Mouse (Mus musculus): Measurements from ENCODE around the gene Ust.

Ust gene

DNA sequence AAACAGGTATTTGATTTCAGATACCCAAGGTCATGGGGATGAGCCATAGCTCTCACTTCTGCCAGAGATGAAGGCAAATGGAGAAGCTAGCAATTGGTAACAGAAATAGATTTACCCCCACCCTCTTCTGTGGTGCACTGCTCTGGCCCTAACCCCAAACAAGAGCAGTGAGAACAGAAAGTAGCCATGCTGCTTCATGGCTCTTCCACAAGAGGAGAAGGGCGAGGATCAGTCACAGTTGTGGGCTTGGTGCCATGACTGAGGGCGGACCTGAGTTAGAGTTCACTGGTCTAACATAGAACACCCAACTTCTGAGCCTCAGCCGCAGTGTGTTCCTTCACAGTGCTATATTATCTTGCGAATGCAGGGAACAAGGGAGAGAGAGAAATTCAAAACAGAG is 13.8 kb downstream of the Ust start:
- DNase-seq (ENCODE audit: low spot score in 2 of 2) = no peak

DNA sequence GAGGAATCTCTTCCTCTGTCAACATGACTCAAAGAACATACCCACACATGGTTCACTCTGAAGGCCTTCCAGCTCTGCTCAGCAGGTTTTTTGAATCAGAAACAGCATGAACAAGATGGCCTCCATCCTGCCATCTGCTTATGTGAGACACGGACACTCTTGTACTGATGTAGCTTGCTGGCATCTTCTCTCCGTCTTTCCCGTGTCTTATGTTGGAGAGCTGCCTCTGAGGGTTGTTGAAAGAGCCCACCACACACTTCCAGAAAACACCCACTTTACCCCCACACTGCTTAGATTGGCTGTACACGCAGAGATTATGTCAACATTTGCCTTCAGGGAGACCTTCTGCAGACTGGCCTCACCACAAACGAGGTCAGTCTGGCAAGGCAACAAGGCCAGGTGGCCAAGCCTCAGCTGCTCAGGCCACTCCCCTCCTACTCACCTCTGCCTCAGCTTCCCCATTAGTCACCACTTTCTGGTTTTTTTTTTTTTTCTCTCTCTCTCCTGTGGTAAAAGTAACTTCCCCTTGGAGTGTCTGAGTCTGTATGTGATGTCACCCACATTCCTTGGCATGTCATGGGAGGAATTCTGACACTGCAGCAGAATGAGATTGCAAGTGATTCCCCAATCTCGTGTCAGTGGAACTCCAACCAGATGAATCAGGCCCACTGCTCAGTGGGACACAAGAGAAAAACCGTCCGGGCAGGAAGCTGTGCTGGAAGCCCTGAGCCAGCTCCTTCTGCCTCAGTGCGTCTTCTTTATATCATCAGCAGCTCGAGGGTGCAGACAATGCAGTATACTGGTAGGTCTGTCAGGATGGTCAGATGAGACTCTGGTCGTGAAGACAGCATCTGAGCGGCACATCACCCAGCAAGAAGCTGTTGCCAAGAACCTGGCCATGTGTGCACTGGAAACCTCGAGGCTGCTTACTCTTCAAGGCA is 19.4 kb downstream of the Ust start:
- no peak for DNase-seq (ENCODE audit: low spot score in 2 of 2)

DNA sequence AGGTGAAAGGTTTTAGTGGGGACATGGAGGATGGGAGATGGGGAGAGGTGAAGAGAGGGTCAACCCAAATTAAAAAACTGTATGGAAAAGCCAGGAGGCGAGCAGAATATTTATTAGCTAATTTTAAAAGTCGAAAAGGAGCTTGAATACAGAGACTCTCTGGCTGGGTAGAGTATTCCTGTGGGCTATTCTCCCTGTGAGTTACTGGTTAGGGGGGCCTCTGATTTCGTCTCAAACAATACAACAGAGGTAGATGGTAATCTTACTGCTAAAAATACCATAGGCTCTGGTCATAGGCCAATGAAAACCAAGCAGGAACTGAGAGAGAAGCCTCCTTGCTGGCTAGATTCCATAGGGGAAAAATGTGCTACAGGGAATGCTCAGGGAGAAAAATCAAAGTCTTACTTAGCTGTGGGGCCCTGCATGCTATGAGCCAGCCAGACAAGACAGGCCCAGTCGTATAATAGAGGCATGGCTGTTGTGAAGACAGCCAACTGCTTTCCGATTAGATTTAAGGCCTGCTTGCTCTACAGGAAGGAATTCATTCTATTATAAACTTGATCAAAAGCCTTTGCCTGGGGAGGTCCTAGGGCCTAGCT is 23.0 kb downstream of the Ust start:
- DNase-seq (ENCODE audit: low spot score in 2 of 2) = no peak

DNA sequence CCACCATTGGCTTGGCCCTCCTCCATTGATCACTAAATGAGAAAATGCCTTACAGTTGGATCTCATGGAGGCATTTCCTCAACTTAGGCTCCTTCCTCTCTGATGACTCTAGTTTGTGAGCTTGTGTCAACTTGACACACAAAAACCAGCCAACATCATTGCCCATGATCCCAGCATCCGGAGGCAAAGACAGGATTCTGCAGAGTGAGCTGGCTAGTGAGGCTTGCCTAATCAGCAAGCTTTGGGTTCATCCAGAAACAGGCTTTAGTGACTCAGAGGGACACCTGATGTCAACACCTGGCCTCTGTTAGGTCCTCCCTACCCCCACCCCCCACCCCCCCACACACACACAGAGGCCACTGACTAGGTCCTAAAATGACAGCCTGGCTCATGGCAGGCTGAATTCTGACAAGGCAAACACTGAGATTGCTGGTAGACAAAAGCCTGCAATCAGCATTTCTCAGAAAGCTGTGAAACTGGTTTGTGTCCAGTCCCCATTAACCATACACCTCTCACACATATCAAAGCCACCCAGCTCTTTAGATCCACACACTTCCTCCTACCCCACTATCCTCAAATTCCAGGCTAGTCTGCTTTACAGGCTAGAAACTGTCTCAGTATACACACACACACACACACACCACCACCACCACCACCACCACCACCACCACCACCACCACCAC is 26.6 kb downstream of the Ust start:
- DNase-seq (ENCODE audit: low spot score in 2 of 2) = no peak

DNA sequence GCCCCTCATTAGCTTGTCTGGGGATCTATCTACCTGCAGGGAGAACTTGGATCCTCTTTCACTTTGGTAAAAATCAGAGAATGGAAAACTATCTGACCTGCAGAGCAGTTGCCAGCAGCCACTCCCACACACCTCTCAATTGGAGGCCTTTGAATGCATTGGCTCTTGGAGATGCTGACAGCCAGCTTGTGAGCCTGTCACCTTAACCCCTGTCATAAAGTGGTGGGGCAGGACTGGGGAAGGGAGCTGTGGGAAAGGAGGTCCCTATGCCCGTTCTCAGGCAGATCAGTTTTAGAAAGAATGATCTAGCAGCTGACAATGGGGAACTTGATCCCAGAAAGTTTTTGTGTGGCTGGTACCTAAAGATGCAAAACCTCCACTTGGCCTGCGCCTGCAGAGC is 31.2 kb downstream of the Ust start:
- DNase-seq (ENCODE audit: low spot score in 2 of 2) = no peak

DNA sequence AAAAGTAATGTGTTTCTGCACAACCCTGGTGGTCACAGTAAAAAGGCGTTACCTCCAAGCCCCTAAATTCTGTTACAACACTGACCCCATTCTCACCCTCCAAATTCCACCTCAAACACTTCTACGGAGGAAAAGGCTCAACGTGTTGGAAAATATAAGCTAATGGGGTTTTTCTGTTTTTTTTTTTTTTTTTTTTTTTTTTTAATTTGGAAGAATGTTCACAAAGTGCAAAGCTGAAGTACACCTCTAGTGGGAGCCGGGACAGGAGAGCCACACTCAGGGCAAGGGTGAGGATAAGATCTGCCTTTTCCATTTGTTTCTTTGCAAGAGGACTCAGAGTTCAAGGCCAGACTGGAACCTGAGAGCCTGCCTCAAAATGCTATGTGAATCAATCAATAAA is 34.1 kb downstream of the Ust start:
- DNase-seq (ENCODE audit: low spot score in 2 of 2) = no peak

DNA sequence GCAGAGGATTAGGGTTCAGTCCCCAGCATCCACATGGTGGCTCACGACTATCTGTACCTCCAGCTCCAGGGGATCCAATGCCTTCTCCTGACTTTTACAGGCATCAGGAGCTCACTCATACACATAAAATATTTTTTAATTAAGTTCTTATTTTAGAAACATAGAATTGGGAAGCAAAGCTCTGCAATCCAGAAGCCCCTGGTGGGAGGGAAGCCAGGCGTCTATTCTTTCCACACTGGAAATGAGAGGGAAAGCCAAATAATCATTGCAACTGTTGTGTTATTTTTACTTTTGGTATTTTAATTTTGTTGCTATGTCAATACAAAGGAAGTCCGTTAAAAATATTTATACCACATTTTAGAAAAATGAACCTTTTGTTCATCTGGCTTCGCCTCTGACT is 35.8 kb downstream of the Ust start:
- DNase-seq (ENCODE audit: low spot score in 2 of 2) = no peak

DNA sequence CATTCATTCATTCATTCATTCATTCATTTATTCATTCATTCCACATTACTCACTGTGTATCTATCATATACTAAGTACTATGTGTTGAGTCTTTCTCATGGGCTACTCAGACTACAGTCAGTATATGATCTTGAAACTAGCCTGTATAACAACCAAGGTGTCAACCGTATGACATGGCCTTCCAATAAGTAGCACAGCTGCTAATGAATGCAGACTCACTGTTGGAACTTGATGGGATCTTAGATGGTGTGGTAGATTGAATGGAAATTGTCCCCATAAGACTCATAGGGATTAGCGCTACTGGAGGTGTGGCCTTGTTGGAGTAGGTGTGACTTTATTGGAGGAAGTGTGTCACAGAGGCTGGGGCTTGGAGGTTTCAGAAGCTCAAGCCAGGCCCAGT is 38.8 kb downstream of the Ust start:
- DNase-seq (ENCODE audit: low spot score in 2 of 2) = no peak

DNA sequence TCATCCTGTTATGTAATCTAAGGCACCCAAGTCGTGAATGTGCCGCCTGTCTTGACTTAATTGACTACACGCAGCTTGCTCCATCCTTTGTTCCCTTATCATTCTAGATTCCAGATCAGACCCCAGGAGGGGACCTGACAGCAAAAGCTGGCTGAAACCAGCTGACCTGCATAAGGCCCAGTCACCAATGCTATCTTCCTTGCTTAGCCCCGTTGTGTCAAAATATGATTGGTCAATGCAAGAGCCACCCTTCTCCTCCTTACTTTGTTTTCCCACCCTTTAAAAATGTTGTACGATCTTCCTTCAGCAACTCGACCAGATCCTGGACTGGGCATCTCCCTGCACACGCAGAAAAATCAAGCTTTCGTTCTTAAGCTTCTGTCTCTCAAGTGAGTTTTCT is 40.7 kb downstream of the Ust start:
- no peak for DNase-seq (ENCODE audit: low spot score in 2 of 2)

DNA sequence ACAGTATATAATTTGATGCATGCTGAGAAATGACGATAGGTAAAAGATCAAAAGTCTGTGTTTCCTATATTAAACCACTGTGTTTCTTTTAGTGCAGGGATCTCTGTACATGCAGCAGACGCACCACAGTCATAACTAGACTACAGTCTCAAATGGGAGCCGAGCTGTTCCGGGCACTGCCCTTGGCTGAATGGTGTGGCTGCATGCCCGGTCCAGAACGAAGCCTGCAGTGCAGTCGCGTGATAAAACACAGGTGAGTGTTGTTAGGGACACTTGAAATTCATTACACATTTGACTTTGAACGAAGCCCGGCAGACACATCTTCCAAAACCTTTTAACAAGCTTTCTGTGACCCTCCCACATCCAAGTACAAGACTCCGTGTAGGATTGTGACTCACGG is 46.6 kb downstream of the Ust start:
- no peak for DNase-seq (ENCODE audit: low spot score in 2 of 2)

DNA sequence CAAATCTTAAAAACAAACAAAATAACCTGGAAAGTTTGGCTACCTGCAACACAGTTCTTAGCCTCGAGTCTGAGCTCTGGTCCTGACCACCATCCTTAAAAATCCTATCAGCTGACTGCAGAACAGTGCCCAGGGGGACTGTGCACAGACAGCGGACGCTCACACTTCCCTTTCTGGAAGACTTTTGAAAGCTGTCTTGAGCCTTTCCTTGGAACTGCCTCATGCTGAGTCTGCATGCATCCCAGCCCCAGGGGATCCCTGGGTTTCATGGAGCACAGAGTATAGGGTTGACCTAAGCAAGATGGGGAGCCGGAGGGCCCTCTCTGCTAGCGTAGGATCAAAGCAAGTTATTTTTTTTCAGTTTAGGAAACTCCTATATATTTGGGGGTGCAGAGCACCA is 47.6 kb downstream of the Ust start:
- no peak for DNase-seq (ENCODE audit: low spot score in 2 of 2)

DNA sequence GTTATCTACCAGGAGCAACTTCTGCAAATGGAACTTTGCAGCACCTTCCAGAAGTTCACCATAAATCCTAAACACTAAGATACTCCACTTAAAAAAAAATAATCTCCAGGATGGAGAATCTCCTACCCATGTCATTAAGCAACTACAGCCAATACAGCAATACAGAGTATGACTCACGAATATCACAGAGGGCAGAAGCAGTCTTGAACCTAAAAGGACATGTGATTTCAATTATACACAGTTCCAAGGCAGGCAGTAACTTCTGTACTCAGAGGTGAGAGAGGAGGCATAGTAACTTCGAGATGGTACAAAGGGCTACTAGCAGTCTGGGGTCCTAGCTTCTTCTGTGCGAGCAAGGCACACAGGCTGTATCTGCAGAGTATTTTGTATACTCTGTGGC is 49.1 kb downstream of the Ust start:
- DNase-seq (ENCODE audit: low spot score in 2 of 2) = no peak

DNA sequence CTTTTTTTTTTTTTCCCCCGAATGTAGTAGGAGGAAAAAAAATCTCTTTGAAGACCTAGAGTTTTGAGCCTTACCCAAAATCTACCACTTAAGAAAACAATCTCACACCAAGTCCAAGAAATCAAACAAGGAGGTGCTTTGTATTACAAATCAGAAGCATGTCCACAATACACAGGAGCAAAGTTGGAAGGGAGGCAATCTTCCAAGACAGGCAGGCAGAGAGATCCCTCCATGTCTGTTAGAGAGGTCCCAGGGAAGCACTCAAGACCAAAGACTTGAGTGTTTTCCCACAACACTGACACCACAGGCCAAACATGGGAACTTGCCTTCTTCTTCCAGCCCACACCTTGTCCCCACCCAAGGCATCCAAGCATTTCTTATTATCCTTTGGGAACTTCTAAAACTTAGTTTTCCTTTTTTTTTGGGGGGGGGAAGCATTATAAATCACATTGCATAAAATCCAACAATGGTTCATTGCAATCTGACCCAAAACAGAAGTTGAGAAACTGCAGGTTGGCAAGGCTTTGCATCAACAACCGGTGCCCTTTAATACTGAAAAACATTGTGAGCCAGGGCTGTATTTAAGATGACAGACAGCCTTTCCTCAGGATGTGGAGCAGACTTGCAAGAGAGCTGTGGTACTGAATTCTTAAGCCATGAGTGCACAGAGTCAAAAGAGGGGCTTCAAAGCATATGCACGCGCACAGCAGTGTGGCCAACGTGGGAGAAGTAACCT is 49.8 kb downstream of the Ust start:
- DNase-seq (ENCODE audit: low spot score in 2 of 2) = no peak

DNA sequence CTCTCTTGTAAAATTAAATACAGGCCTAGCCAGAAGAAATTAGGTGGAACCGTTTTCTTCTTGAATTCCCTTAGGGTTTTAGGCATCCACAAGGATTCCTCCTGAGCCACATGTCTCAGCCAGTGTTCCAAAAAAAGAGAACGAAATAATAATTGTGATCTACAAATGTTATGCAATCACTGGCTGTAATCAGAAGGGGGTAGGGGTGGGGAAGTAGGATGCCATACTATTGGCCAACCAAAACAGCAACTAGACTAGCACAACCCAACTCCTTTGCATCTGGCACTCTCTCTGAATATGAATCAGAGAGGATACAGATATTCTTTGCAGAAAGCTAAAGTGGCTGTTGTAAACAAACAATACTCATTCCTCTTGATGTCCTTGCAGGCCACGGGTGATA is 52.7 kb downstream of the Ust start:
- no peak for DNase-seq (ENCODE audit: low spot score in 2 of 2)

DNA sequence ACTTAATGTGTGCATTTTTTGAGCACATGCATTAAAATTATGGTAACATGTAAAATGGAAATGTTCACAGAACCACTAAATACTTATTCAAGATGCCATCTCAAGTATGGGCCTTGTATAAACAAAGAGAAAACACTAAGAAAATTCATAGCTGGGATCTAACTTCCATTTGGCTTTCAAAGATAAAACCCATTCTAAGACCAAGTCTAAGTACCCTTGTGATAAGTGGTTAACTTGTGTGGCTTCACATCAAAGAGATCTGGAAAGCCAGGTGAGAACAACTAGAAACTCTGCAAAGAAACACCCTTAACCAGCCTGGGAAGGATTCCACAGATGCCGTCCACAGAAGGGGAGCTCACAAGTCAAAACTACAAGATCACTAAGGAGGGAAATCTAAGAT is 53.4 kb downstream of the Ust start:
- no peak for DNase-seq (ENCODE audit: low spot score in 2 of 2)

DNA sequence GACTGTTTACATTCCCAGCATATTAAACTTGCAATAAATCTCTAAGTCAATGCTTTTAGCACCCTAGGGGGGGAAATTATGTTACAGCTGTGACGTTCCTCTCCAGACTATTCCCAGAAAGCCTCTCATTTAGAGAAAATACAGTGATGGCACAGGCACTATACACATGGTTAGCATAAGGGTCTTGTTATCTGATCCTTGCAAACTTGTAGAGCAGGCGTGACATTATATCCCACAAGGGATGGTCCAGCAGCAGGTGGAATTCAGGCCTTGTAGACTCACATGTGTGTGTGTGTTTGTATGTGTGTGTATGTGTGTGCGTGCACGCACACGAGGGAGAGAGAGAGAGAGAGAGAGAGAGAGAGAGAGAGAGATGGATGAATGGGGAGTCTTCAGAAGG is 57.3 kb downstream of the Ust start:
- no peak for DNase-seq (ENCODE audit: low spot score in 2 of 2)

DNA sequence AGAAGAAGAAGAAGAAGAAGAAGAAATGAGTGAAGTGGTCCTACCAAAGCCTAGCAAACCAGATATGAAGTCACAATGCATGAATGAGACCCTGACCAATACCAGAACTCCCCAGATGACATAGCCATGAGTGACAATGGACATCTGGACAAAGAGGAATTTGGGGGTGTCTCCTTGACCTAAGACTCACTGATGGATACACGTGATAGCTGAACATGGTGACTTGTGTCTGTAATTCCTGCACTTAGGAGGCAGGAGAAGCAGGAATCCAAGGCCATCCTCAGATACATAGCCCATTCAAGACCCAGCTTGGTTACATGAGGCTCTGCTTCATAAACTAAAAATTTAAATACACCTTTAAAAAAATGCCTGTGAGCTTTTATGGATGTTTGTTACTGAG is 63.9 kb downstream of the Ust start:
- DNase-seq (ENCODE audit: low spot score in 2 of 2) = no peak

DNA sequence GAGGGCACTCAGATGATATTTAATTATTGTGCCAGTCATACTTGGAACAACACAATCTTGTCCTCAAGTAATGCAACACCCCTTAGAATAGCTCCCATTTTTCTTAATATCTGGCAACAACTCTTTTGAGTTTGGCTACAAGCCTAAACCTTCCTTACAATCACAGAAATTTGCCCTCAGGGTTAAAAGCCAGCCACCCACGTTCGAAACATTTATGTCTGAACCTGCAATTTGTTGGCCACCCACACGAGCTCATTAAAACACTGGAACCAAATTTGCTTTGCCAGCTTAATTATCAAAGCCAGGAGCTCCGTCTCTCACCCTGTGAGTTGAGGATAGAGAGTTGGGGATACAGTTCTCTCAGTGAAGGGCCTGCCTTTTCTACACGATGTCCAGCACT is 70.9 kb downstream of the Ust start:
- DNase-seq (ENCODE audit: low spot score in 2 of 2) = no peak

DNA sequence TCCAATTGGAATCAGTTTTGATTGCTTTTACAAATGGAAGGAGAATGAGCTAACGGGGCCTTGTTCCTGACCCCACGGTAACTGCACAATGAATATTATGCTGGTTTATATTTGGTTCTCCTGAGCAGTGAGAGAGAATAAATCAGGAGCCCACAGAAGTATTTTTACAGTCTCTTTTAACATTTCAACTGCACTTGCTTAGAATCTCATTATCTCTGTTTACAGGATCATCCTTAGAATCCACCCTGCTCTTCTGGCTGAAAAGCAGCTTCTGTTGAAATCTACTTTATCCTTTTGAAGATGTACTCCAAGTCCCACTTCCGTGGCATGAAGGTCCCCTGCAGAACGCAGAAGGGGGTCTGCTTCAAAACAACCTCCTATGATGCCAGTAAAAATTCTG is 71.7 kb downstream of the Ust start:
- DNase-seq (ENCODE audit: low spot score in 2 of 2) = no peak

DNA sequence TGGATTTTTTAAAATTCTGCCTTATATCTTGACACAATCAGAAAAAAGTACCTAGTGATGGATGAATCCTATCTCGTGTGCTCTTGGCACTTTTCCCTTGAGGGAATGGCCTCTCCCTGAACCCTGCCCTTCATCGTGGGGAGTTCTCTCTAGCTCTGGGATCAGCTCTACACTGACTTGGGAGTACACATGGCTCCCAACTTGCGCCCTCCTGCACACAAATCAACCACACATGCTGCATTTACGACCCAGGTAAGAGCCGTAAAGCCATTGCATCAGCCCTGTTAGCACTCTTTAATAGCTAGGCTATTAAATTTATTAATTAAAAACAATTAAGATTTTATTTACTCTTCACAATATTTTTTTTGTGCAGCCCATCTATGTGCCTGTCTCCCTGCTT is 74.6 kb downstream of the Ust start:
- no peak for DNase-seq (ENCODE audit: low spot score in 2 of 2)

DNA sequence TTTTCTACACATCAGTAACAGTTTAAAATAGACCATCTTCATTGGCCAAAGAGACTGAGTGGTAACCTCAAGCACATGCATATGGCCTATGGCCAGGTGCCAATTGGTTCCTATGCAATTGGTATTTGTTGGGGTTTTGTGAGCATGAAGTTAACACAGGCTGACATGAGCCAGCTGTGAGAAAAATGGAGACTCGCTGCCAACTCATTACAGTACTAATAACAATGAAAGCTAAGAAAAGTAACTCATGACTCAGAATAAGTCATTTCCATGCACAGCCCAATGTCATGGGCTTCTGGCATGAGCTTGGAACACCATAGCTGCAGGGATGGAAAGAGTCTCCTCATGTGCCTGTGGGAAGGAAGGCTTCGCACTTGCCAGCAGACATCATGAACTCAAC is 86.8 kb downstream of the Ust start:
- no peak for DNase-seq (ENCODE audit: low spot score in 2 of 2)
